Mouse (Mus musculus) spleen, postnatal 10 days (tissue): ENCODE measurements around the gene Pllp.

ENCODE experiments used
- DNase-seq, 2 experiments: peaks; one replicate each; pipeline ENCODE4 v3.0.0; 2021 to 2022; ENCODE audit warnings: low spot score in 2 of 2

Pllp gene

DNA sequence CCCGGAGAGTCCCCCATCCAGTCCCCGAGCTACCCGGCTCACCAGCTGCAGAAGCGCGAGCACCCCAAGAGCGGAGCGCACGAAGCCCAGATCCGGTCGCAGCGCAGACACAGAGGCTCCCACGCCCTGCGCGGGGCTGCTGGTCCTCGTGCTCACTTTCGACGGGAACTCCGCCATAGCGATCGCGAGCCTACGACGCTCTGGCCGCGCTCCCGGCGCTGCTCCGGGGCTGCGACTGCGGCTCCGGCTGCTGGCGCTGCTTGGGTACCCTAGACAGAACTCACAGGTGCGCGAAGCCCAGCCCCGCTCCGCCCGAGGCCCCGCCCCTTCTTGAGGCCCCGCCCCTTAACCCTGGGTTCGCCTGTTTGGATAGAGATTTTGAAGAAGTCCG is at the start of gene Pllp:
TSS of gene Pllp (minus strand) at position 285 of the 391 bp plus-strand sequence.
- DNase-seq = peak in 1 of 2 experiments; percentile 53

DNA sequence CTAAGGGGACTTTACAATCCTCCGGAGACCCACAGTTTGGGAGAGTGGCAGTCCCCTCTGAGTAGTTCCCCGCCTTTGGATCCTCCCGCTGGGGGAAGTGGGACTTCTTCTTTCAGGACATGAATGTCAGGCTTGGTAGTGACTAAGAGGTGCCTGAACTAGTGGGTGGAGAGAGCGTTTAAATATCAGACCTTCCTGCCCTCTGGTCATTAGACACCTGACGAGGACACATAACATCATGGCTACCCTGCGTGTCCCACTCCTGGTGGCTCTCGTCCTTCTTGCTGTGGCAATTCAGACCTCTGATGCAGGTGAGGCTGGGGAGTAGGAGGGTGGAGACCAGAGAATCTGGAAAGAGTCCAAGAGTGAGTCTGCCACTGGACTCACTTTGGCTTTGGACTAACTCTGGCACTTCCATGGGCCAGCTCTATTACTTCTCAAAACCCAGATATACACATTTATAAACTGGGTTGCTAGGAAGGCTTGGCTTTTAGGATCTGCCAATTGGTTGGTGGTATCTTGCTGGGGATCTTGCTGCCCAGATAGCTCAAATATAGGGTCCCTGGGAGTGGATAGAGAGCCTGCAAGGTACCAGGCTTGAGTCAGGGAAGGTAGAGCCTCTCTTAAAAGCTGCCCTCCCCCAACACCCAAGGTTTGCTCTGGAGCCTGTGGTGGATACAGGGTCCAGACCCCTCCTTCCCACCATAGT is 49.6 kb upstream of the Pllp start, which contains the start of gene Ccl22:
TSS of gene Ccl22 (plus strand) at position 115 of the 709 bp plus-strand sequence.
- DNase-seq = no peak

GRCm38 (mm10) chr8:94744972-94745371 is 48.9 kb upstream of the Pllp start:
- no peak for DNase-seq

DNA sequence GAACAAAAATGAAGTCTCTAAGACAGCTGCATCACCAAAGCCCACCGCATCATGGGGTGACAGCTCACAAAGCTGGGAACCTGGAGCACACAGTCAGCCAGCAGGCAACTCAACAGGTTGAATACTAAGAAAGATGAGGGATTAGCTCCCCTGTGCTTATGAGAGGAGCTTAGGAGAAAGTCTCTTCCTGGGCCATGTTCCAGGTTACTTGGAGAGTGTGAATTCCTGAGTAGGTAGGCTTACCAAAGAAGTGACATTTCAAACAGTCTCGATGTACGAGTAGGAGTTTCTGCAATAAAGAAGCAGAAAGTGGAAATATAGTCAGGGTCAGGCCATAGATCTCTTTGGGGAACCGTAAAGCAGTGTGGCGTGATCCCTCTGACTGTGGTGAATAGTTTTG is 48.4 kb upstream of the Pllp start:
- no peak for DNase-seq

DNA sequence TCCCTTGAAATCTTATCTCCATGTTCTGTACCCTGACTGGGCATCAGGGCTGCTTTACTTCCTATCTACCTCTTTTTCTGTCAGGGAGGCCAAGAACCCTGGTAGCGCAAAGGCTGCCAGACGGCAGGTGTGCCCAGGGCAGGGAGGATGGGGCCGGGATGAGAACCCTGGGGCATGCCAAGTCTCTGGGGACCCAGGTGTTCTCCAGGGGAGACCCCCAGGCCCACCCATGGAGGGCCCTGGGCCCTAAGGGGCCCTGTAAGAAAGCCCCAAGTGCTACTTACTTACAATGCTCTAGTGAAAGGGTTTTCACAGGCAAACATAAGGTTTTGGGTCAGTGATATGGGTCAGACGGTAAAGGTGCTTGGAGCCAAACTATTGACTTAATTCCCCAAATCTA is 45.6 kb upstream of the Pllp start:
- DNase-seq = no peak

- peak in 1 of 2 experiments; percentile 16 for DNase-seq
Observed at GRCm38 (mm10) chr8:94740591-94740990, 44.5 kb upstream of the Pllp start.

DNA sequence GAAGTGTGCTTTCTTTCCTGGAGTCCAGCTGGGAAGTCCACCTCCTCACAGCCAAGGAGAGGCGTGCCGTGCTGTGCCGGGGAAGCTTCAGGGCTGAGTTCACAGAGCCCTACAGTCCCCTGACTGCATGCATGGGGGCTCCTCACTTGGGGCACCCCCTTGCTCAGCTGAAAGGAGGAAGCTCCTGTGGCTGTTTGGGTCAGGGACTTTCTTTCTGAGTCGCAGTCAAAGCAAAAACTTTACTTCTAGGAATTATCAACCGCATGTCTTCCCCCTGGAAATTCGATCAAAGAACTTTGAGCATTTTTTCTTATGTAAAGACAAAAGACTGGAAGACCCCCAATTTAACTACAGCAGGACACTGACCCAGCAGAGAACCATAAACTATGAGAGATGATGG is 43.8 kb upstream of the Pllp start:
- DNase-seq = peak in 1 of 2 experiments; percentile 42

GRCm38 (mm10) chr8:94735426-94736094 is 39.5 kb upstream of the Pllp start:
- peak; percentile 46 to 53 for DNase-seq

DNA sequence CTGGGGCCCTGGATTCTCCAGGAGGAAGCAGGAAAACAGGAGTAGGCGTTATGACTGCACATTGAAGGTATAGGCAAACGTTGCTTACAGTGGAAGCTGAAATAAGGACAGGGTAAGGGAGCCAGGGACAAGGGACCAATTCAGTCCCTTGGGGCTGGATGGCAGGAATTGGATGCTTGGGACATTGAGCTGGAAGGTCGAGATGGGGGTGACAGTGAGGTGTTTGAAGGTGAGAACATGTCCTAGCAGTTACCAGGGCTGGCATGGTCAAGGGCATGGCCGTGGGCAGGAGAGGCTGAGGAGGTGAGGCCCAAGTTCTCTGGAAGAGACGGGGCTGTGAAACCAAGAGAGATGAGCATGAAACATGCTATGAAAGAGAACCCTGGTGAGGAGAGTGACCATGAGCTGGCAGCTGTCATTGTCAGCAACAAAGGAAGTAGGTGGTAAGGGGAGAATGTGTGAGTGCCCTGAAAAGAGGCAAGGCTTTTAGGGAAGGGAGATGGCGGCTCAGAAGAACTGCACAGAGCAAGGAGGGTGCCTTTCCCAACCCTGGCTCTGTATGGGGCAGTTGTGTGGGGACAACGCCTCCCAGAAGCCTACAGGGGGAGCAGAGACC is 38.8 kb upstream of the Pllp start:
- peak in 1 of 2 experiments; percentile 59 for DNase-seq

GRCm38 (mm10) chr8:94733821-94734465 is 37.9 kb upstream of the Pllp start:
- peak; percentile 78 to 93 for DNase-seq

GRCm38 (mm10) chr8:94729301-94729700 is 33.2 kb upstream of the Pllp start:
- peak in 1 of 2 experiments; percentile 61 for DNase-seq

DNA sequence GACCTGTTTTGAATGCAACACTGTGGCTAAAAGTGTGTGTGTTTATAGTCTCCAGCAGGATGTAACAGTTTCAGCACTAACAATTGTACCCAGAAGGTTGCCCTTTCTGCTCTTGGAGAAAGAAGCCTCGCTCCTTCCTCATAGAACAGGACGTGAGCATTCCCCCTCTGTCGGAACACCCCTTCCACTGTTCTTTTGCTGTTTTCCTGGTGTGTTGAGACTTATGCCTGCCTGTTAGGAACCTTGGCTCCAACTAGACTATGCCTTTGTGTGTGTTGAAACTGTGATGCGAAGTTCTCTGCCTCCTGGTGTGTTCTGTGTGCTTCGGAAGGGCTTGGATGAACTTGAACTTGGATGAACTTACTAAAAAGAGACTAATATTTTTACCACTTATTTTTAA is 29.9 kb upstream of the Pllp start:
- DNase-seq = no peak

DNA sequence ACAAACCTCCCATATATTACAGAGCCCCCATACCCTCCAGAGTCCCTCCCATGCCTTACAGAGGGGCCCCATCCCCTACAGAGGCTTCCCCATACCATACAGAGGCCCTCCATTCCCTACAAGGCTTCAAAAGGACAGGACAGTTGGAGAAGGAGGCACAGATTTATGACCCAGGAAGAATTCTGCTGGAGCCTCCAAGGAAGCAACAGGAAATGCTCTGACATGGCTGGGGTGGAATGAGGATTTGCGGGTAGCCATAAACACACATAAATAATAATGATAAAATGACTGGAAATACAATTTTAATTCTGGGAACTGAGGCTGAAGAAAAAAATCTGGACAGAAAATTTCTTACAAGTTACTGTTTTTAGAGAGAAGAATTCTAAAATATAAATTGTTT is 20.8 kb upstream of the Pllp start:
- no peak for DNase-seq

- DNase-seq = no peak
Observed at GRCm38 (mm10) chr8:94715871-94716270, 19.8 kb upstream of the Pllp start.

- DNase-seq = no peak
Observed at GRCm38 (mm10) chr8:94714556-94714955, 18.5 kb upstream of the Pllp start.

GRCm38 (mm10) chr8:94711160-94711718 is 15.2 kb upstream of the Pllp start:
- DNase-seq = no peak

DNA sequence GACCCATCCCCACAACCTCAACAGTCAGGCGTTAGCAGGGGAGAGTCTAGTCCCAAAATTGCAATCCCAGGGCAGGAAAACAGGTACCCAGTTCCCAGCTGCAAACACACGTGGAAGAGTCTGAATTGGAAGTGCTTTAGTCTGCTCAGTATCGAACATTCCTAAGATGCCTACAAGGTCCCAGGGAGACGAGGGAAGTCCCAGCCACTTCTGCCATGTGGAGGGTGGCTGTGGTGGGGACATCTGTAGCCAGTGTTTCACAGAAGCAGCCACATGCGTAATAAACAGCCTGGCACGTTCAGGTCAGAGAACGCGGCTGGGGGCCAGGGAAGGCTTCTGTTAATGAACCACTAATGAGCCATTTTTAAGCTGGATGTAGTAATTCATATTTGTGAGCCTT is 14.3 kb upstream of the Pllp start:
- no peak for DNase-seq

DNA sequence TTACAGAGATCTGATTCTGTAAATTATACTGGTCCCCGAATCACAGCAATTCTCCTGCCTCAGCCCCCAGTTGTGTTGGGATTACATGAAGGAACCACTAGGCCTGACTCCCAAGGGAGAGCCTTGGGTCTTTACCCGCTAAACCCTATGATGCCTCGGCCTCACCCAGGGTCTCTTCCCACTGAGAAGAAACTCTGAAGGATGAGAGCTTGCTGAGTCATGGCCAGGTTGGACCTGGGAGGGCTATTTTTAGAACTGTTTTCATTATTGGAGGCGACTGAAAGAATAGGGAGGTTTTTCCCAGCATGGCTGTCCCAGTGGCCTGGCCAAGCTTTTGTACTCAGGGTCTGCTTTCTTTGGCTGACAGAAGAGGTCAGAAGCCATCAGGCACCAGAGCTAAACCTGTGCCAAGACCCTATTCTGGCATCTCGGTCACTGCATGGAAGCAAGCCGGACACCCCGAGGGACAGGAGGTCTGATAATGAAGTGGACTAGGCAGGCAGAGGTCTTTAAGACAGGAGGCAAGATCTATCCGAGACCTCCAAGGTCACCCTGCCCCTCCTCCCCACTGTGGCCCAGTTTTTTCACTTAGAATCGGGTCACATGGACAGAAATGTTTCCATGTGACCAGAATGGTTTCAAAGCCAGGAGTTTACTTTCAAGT is 10.8 kb upstream of the Pllp start:
- no peak for DNase-seq

DNA sequence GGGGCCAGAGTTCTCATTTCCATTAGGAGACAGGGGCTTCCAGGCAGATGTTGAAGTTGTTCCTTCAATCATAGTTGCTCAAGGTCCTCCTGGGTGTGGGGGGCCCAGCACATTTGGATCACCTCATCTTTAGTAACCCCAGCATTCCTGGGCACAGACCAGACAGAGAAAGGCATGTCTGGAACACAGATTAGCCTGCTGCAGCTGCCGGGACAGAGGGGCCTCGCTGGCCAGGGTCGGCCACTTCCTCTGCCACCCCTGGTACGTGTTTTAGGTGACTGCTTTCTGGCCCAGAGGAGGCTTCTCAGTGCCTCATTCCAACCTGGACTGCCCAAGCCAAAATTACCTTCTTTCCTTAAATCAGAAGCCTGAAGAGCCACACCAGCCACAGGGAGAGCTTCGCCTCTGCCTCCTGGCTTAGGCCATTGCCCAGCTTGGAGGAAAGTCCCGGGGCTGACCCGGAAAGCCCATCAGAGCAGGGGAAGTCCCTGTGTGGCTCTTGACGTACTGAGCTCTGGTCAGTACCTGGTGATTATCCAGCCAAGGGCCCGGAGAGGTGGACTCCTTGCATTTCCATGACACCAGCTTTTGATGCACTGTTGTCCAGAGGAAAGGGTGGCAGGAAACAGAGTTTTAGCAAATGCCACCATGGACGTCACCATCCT is 9.6 kb upstream of the Pllp start:
- DNase-seq = no peak

DNA sequence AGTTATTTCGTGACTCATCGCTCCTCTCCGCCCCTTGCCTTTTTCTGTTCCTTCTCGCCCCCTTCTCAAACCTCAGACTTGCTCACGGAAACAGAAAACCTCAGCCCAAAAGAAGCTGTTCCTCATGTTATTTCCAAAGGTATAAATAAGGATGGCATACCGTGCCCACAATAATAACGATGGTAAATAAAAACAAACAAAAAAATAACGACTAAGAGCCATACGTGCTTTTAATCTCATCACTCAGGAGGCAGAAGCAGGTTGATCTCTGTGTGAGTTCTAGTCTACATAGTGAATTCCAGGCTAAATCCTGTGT is 8.5 kb upstream of the Pllp start:
- DNase-seq = no peak
